Mouse (Mus musculus) kidney, adult 2 months (tissue): Measurements from ENCODE around the gene Trip11.

ENCODE experiments used
- CTCF ChIP-seq: fragments of 200-500 bp; conservative IDR thresholded peaks from 2 replicates; pipeline ENCODE4 v1.5.1; 2011; ENCODE audit warnings: low read depth, mild to moderate bottlenecking, control low read depth, low read length, moderate library complexity, mixed read lengths; ENCODE audit not compliant: insufficient read depth, insufficient read length
- POLR2A ChIP-seq: fragments of 200-500 bp; IDR thresholded peaks from one replicate; pipeline ENCODE4 v1.6.1; 2011; ENCODE audit warnings: low read depth, low read length, control low read depth

- TF ChIP-seq CTCF (no peak), POLR2A (no peak)
Measured at GRCm38 (mm10) chr12:101875107-101875506, 38.0 kb downstream of the Trip11 start.
